Mouse (Mus musculus): ENCODE results near the gene Teddm1b. TPM values are rescaled to one million over a fixed set of nuclear protein-coding genes. Genes with fewer than 3 reads are reported as not detected.

Teddm1b gene
- total and polyA plus RNA-seq, 3 experiments, result 0.50 TPM; not detected in 2

GRCm38 (mm10) chr1:153924395-153925385 lies 50.5 kb downstream of the Teddm1b start:
- TF ChIP-seq TAL1 (IDR thresholded peaks at IDR 0.05; ENCODE audit: low read length) (no peak), POLR2AphosphoS2 (IDR thresholded peaks at IDR 0.05; ENCODE audit: low read length) (no peak), SMC3 (IDR thresholded peaks at IDR 0.05; ENCODE audit: low read depth, low read length) (no peak), ZKSCAN1 (IDR thresholded peaks at IDR 0.05; ENCODE audit: low read depth, low read length) (no peak), USF1 (IDR thresholded peaks at IDR 0.05; ENCODE audit: low read depth, low read length) (no peak), ELF1 (IDR thresholded peaks at IDR 0.05; ENCODE audit: low read depth, low read length) (no peak)
- Histone ChIP-seq H3K4me3 (ENCODE audit: control insufficient read depth in 1 of 2, insufficient read depth in 1 of 2, low read depth in 2 of 2, low read length in 2 of 2) (no peak overlapping the region), H3K36me3 (ENCODE audit: control insufficient read depth in 1 of 2, insufficient read depth in 2 of 2, low read length in 2 of 2) (no peaks in the 10 kb centered on the region), H3K9ac (ENCODE audit: control insufficient read depth, low read depth, low read length, poor library complexity, severe bottlenecking) (no peak overlapping the region), H3K4me1 (ENCODE audit: control insufficient read depth in 1 of 2, insufficient read depth in 2 of 2, low read length in 2 of 2) (peaks cover 0 to 3% of the 10 kb centered on the region in 2 experiments; a peak in 1 of 4 replicates), H3K27ac (ENCODE audit: control insufficient read depth, low read depth, low read length) (no peak overlapping the region), H3K79me2 (ENCODE audit: control insufficient read depth, insufficient read depth, low read length, poor library complexity) (no peaks in the 10 kb centered on the region), H3K27me3 (ENCODE audit: control insufficient read depth in 1 of 2, insufficient read depth in 2 of 2, low read length in 2 of 2) (no peaks in the 10 kb centered on the region), H3K9me3 (replicated peaks; ENCODE audit: insufficient read depth, low read length) (no peaks in the 10 kb centered on the region)
- DNase-seq (ENCODE audit: low read depth, low spot score), result peak; percentile 33

Other genes starting within 250 kb of the Teddm1b start
- gene Rgs8, start 221.3 kb upstream of the Teddm1b start, total RNA-seq (2012; rRNA removed), result not detected in 2 replicates
- not detected for gene Rgs8, start 221.3 kb upstream of the Teddm1b start, polyA plus RNA-seq (2012; ENCODE audit: insufficient read depth in 1 of 2, insufficient read length in 2 of 2, low read depth in 1 of 2, low replicate concordance in 2 of 2, missing spikeins in 1 of 2)
- gene Rgs16, start 134.0 kb upstream of the Teddm1b start, total RNA-seq (2012; rRNA removed), result not detected in 2 replicates
- gene Rgs16, start 134.0 kb upstream of the Teddm1b start, polyA plus RNA-seq (2012; ENCODE audit: insufficient read depth in 1 of 2, insufficient read length in 2 of 2, low read depth in 1 of 2, low replicate concordance in 2 of 2, missing spikeins in 1 of 2), result not detected
- gene Rnasel, start 124.9 kb upstream of the Teddm1b start, total RNA-seq (2012; rRNA removed), result 5.2 TPM in 2 replicates
- gene Rnasel, start 124.9 kb upstream of the Teddm1b start, polyA plus RNA-seq (2012; ENCODE audit: insufficient read depth in 1 of 2, insufficient read length in 2 of 2, low read depth in 1 of 2, low replicate concordance in 2 of 2, missing spikeins in 1 of 2), result 1 to 10 TPM in 1 of 2 experiments, not detected in 1; 8.1 TPM
- not detected in 2 replicates for gene Rgsl1, start 30.2 kb upstream of the Teddm1b start, total RNA-seq (2012; rRNA removed)
- not detected for gene Rgsl1, start 30.2 kb upstream of the Teddm1b start, polyA plus RNA-seq (2012; ENCODE audit: insufficient read depth in 1 of 2, insufficient read length in 2 of 2, low read depth in 1 of 2, low replicate concordance in 2 of 2, missing spikeins in 1 of 2)
- not detected in 2 replicates for gene Teddm1a, start 17.4 kb downstream of the Teddm1b start, total RNA-seq (2012; rRNA removed)
- gene Teddm1a, start 17.4 kb downstream of the Teddm1b start, polyA plus RNA-seq (2012; ENCODE audit: insufficient read depth in 1 of 2, insufficient read length in 2 of 2, low read depth in 1 of 2, low replicate concordance in 2 of 2, missing spikeins in 1 of 2), result not detected
- gene Glul, start 25.6 kb downstream of the Teddm1b start, total RNA-seq (2012; rRNA removed), result 46.1 and 47.2 TPM in 2 replicates
- gene Glul, start 25.6 kb downstream of the Teddm1b start, polyA plus RNA-seq (2012; ENCODE audit: insufficient read depth in 1 of 2, insufficient read length in 2 of 2, low read depth in 1 of 2, low replicate concordance in 2 of 2, missing spikeins in 1 of 2), result 10 to 100 TPM in 1 of 2 experiments, not detected in 1; 81.1 TPM
- 0.07 and 0.08 TPM in 2 replicates for gene Teddm2, start 25.9 kb downstream of the Teddm1b start, total RNA-seq (2012; rRNA removed)
- gene Teddm2, start 25.9 kb downstream of the Teddm1b start, polyA plus RNA-seq (2012; ENCODE audit: insufficient read depth in 1 of 2, insufficient read length in 2 of 2, low read depth in 1 of 2, low replicate concordance in 2 of 2, missing spikeins in 1 of 2), result under 1 TPM in 1 of 2 experiments, not detected in 1; 0.22 TPM

All from MEL (cell line).